Mouse (Mus musculus) small intestine, adult 2 months (tissue): ENCODE results near the gene Cbln3. TPM values are rescaled to one million over a fixed set of nuclear protein-coding genes. Genes with fewer than 3 reads are reported as not detected.

Experiments used
- H3K27ac ChIP-seq: fragments of 200-500 bp; 2 replicates; pipeline ENCODE4 v1.5.1; 2012; ENCODE audit warnings: low read depth, low read length, control low read depth, inconsistent platforms; ENCODE audit not compliant: insufficient read depth
- H3K27me3 ChIP-seq: fragments of 200-500 bp; 2 replicates; pipeline ENCODE4 v1.6.1; 2012; ENCODE audit warnings: mild to moderate bottlenecking, moderate library complexity, low read length, inconsistent platforms; ENCODE audit not compliant: control insufficient read depth, insufficient read depth
- H3K36me3 ChIP-seq: fragments of 200-500 bp; 2 replicates; pipeline ENCODE4 v1.6.1; 2012; ENCODE audit warnings: mild to moderate bottlenecking, low read length, control low read depth, inconsistent platforms; ENCODE audit not compliant: control insufficient read depth, insufficient read depth
- H3K4me1 ChIP-seq: fragments of 200-500 bp; 2 replicates; pipeline ENCODE4 v1.6.1; 2012; ENCODE audit warnings: low read length, inconsistent platforms, mixed read lengths; ENCODE audit not compliant: control insufficient read depth, insufficient read depth, insufficient read length
- H3K4me3 ChIP-seq: fragments of 200-500 bp; 2 replicates; pipeline ENCODE4 v1.5.1; 2012; ENCODE audit warnings: low read depth, mild to moderate bottlenecking, control low read depth, inconsistent platforms, low read length, moderate library complexity
- CTCF ChIP-seq: fragments of 200-500 bp; IDR thresholded peaks from 2 replicates; pipeline ENCODE4 v1.5.1; 2012; ENCODE audit warnings: low read depth, mild to moderate bottlenecking, control low read depth, inconsistent platforms, low read length, moderate library complexity, mixed read lengths; ENCODE audit not compliant: insufficient replicate concordance, insufficient read length; ENCODE audit errors: extremely low read depth
- POLR2A ChIP-seq: fragments of 200-500 bp; IDR thresholded peaks from 2 replicates; pipeline ENCODE4 v1.6.1; 2012; ENCODE audit warnings: low read depth, mild to moderate bottlenecking, control low read depth, inconsistent platforms, low read length, moderate library complexity
- WGBS: fragments of 180-500 bp; shearing (Covaris S2); methylation state at CpG from one replicate; pipeline ENCODE4 v1.1.7; 2018; 5-methylcytosine and 5-hydroxymethylcytosine counted together
- polyA plus RNA-seq: library from polyadenylated mRNA; depleted of rRNA; stranded (reverse); fragments of >200 nt; gene quantifications from 2 replicates; pipeline ENCODE4 v1.2.3, GENCODE M21; 2012

Cbln3 gene
- polyA plus RNA-seq, 1 experiment: 0.56 TPM

- no peak overlapping the region for H3K4me3 ChIP-seq
- H3K4me1 ChIP-seq: no peaks in the 10 kb centered on the region
- H3K36me3 ChIP-seq: no peaks in the 10 kb centered on the region
- TF ChIP-seq CTCF: peak; percentile 17; the same call in 1 of the 2 replicates
- no peak for TF ChIP-seq POLR2A
- H3K27me3 ChIP-seq: no peaks in the 10 kb centered on the region
- 72% methylated on average over 4 of the region's 4 CpGs for WGBS
- H3K27ac ChIP-seq: no peak overlapping the region
These were observed 41.4 kb downstream of the Cbln3 start for GRCm38 (mm10) chr14:55842794-55843193.

GRCm38 (mm10) chr14:55840853-55841366 lies 43.3 kb downstream of the Cbln3 start:
- no peaks in the 10 kb centered on the region for H3K36me3 ChIP-seq
- WGBS: 49% methylated on average over 4 of the region's 4 CpGs
- no peaks in the 10 kb centered on the region for H3K27me3 ChIP-seq
- no peak overlapping the region for H3K4me3 ChIP-seq
- TF ChIP-seq CTCF (no peak), POLR2A (no peak)
- H3K27ac ChIP-seq: no peak overlapping the region
- H3K4me1 ChIP-seq: no peaks in the 10 kb centered on the region

GRCm38 (mm10) chr14:55838740-55839139 lies 45.5 kb downstream of the Cbln3 start:
- no peak overlapping the region for H3K4me3 ChIP-seq
- H3K27me3 ChIP-seq: no peaks in the 10 kb centered on the region
- no peaks in the 10 kb centered on the region for H3K36me3 ChIP-seq
- H3K4me1 ChIP-seq: no peaks in the 10 kb centered on the region
- no peak for TF ChIP-seq POLR2A
- no peak for TF ChIP-seq CTCF
- WGBS: 85% methylated on average over 4 of the region's 4 CpGs
- H3K27ac ChIP-seq: no peak overlapping the region

- no peak overlapping the region for H3K27ac ChIP-seq
These were observed 45.9 kb downstream of the Cbln3 start for GRCm38 (mm10) chr14:55838312-55838711.

GRCm38 (mm10) chr14:55834808-55835533 lies 49.2 kb downstream of the Cbln3 start:
- TF ChIP-seq CTCF (no peak), POLR2A (no peak)
- H3K4me3 ChIP-seq: no peak overlapping the region
- 83% methylated on average over 5 of the region's 5 CpGs for WGBS
- H3K27ac ChIP-seq: no peak overlapping the region
- H3K4me1 ChIP-seq: no peaks in the 10 kb centered on the region
- H3K36me3 ChIP-seq: no peaks in the 10 kb centered on the region
- no peaks in the 10 kb centered on the region for H3K27me3 ChIP-seq

More at GRCm38 (mm10) chr14:55838312-55838711, 45.9 kb downstream of the Cbln3 start:
- 78% methylated on average over 5 of the region's 5 CpGs for WGBS
- TF ChIP-seq POLR2A (no peak), CTCF (no peak)
- H3K4me1 ChIP-seq: no peaks in the 10 kb centered on the region
- no peaks in the 10 kb centered on the region for H3K36me3 ChIP-seq
- no peak overlapping the region for H3K4me3 ChIP-seq
- H3K27me3 ChIP-seq: no peaks in the 10 kb centered on the region

- 74% methylated on average over 4 of the region's 4 CpGs for WGBS
- Histone ChIP-seq H3K36me3 (no peaks in the 10 kb centered on the region), H3K27ac (no peak overlapping the region), H3K4me1 (no peaks in the 10 kb centered on the region), H3K4me3 (no peak overlapping the region), H3K27me3 (no peaks in the 10 kb centered on the region)
- no peak for TF ChIP-seq CTCF
- TF ChIP-seq POLR2A: no peak
These were observed 51.1 kb downstream of the Cbln3 start for GRCm38 (mm10) chr14:55833126-55833525.

- WGBS: 70% methylated on average over 4 of the region's 4 CpGs
- Histone ChIP-seq H3K4me1 (no peaks in the 10 kb centered on the region), H3K4me3 (no peak overlapping the region), H3K27me3 (peaks cover 7% of the 10 kb centered on the region), H3K36me3 (no peaks in the 10 kb centered on the region), H3K27ac (no peak overlapping the region)
- TF ChIP-seq CTCF (no peak), POLR2A (no peak)
These were observed 53.9 kb downstream of the Cbln3 start for GRCm38 (mm10) chr14:55830331-55830730.
